Mouse (Mus musculus) midbrain, embryonic 10.5 days (tissue): ENCODE data around the gene Nup50. TPM values are rescaled to one million over a fixed set of nuclear protein-coding genes. Genes with fewer than 3 reads are reported as not detected.
"Not testable (repeated sequence)": the region's sequence is repeated elsewhere in the genome, so short reads cannot be mapped to it uniquely, and the experiment has no call there.

Experiments
- DNase-seq: peaks from one replicate; pipeline ENCODE4 v3.0.0-alpha.2; 2017; ENCODE audit warnings: low spot score
- H3K27ac ChIP-seq: fragments of 300-500 bp; sonication (generic); replicated peaks from 2 replicates; pipeline ENCODE4 v1.5.1; 2016; ENCODE audit warnings: mild to moderate bottlenecking
- H3K27me3 ChIP-seq: fragments of 300-500 bp; sonication (generic); 2 replicates; pipeline ENCODE4 v1.6.1; 2016; ENCODE audit warnings: low read depth, mild to moderate bottlenecking; ENCODE audit not compliant: poor library complexity, severe bottlenecking
- H3K36me3 ChIP-seq: fragments of 300-500 bp; sonication (generic); 2 replicates; pipeline ENCODE4 v1.6.1; 2016; ENCODE audit warnings: mild to moderate bottlenecking, moderate library complexity
- H3K4me1 ChIP-seq: fragments of 300-500 bp; sonication (generic); 2 replicates; pipeline ENCODE4 v1.6.1; 2016
- H3K4me3 ChIP-seq: fragments of 300-500 bp; sonication (generic); 2 replicates; pipeline ENCODE4 v1.5.1; 2016; ENCODE audit warnings: mild to moderate bottlenecking, moderate library complexity
- H3K9me3 ChIP-seq: fragments of 300-500 bp; sonication (generic); replicated peaks from 2 replicates; pipeline ENCODE4 v1.6.1; 2016; ENCODE audit warnings: mild to moderate bottlenecking
- WGBS: fragments of 180-500 bp; shearing (Covaris S2); methylation state at CpG from one replicate; pipeline ENCODE4 v1.1.7; 2016; 5-methylcytosine and 5-hydroxymethylcytosine counted together
- polyA plus RNA-seq: library from polyadenylated mRNA; unstranded; fragments of >200 nt; fragmentation: Nextera tagmentation; extraction: Ambion mirVana; gene quantifications from 2 replicates; pipeline ENCODE4 v1.2.1, GENCODE M21; 2016

Nup50 gene
- polyA plus RNA-seq, result 70.5 and 70.7 TPM in 2 replicates

DNA sequence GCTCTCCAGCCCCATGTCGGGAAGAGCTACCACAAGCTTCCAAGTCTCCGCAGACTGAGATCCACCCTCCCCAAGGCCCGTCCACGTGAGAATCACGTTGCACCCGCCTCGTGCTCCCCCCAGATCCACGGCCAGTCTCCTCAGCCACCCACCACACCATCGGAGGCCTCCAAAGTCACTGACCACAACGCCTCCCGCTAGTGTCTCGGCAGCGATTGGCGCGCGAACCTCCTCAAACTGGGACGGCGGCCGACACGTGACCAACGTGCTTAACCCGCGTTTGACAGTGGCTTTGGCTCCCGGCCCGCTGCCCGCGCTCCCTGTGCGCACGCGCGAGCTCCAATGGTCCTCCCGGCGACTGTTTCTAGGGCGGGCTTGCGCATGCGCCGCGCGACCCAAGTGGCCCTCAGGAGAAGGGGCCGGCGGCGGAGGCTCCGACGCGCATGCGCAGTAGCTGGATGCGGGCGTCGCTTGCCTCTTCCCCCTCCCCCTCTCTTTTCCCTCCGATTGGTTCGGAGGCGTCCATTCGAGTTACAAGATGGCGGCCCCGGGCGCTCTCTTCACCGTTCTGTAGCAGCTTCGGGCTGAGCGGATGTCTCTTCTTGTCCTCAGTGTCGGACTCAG, at the start of gene Nup50:
Nup50 (plus strand) TSS at position 528 of the 624 bp plus-strand sequence.
- H3K4me1 ChIP-seq, result peaks cover 39% of the 10 kb centered on the region
- peaks cover 37% of the 10 kb centered on the region for H3K36me3 ChIP-seq
- under 1% methylated on average over 60 of the region's 60 CpGs for WGBS
- H3K27me3 ChIP-seq, result no peaks in the 10 kb centered on the region
- H3K9me3 ChIP-seq, result no peaks in the 10 kb centered on the region
- H3K4me3 ChIP-seq, result peak within 1 kb of the TSS; percentile 97
- DNase-seq, result peak; percentile 100
- peak within 1 kb of the TSS; percentile 97 for H3K27ac ChIP-seq

DNA sequence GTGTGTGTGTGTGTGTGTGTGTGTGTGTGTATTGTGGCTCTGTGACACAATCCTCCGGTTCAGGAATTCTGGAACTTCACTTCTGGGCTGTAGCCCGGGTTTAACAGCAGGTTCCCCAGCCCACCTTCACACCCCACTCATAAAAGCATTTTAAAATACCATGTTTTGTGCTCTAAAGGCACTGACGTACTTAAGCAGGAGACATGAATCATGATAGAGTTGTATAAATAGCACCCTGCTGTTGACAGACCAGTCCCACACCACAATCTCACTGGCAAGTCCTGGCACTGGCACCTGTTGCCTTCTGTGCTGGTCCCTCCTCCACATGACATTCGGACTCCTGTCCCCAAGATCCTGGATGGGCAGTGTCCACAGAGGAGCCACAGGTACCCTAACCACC, 49.3 kb upstream of the Nup50 start:
- Histone ChIP-seq H3K27me3 (no peaks in the 10 kb centered on the region), H3K36me3 (no peaks in the 10 kb centered on the region), H3K27ac (no peak overlapping the region), H3K4me1 (no peaks in the 10 kb centered on the region), H3K4me3 (no peak overlapping the region), H3K9me3 (no peaks in the 10 kb centered on the region)
- WGBS, result 86% methylated on average over 4 of the region's 4 CpGs
- DNase-seq, result no peak

DNA sequence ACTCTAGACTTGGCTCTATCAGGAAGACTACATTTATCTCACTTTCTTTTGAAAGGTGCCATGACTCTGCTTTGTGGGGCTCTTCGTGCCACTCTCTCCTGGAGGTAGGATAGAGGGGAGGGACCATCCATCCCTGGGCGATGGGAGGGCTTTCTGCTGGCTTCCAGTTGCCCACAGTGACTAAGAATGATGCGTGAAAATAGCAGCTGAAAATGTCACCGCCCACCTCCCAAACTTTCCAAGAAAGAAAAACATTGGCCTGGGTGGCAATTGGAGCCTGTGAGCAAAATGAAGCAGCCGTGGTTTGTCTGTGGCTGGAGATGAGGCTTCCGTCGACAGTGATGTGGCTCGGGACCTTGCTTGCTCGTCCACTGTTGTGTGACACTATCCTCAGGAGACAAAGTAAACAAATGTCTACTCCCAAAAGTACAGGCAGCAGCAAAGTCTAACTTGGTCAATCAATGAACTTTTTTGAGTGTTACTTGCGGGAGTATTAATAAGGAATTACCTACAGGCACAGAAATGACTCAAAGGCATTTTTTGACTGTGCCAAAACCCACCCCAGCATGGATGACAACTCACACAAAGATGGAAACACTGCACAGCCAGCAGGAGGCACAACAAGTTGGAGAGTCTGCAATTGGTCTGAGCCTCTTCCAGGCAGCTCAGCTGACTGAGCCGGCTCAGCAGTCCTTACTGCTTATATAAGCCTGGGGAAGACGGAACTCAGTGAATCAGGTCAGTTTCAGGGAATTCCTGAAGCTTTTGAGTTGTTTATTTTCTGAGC, 46.0 kb upstream of the Nup50 start:
- 84% methylated on average over 12 of the region's 12 CpGs for WGBS
- Histone ChIP-seq H3K4me3 (no peak overlapping the region), H3K4me1 (no peaks in the 10 kb centered on the region), H3K27ac (no peak overlapping the region), H3K27me3 (no peaks in the 10 kb centered on the region), H3K9me3 (no peaks in the 10 kb centered on the region), H3K36me3 (no peaks in the 10 kb centered on the region)
- no peak for DNase-seq

DNA sequence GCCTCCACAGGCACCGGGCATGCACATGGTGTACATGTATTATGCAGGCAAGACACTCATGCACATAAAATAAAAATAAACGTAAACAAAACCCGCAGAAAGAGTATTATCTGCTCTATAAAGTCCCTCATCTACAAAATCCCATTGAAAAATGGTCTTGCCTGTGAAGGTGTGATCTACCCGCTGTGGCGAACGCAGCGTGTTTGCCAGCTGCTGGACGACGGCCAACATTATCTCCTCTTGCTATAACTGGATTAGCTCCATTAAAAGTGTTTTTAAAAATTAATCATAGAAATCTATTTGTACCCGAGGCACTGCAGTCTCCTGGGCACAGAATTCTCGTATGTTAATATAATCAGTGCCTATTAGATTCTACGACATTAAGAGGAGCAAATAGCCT, 35.1 kb upstream of the Nup50 start:
- H3K4me1 ChIP-seq, result peaks cover 24% of the 10 kb centered on the region
- no peaks in the 10 kb centered on the region for H3K9me3 ChIP-seq
- no peak for DNase-seq
- 0 out of 2 replicates have a peak, but pooled peaks cover 8% of the 10 kb centered on the region for H3K27me3 ChIP-seq
- H3K27ac ChIP-seq, result no peak overlapping the region
- no peaks in the 10 kb centered on the region for H3K36me3 ChIP-seq
- 89% methylated on average over 12 of the region's 12 CpGs for WGBS
- no peak overlapping the region for H3K4me3 ChIP-seq

DNA sequence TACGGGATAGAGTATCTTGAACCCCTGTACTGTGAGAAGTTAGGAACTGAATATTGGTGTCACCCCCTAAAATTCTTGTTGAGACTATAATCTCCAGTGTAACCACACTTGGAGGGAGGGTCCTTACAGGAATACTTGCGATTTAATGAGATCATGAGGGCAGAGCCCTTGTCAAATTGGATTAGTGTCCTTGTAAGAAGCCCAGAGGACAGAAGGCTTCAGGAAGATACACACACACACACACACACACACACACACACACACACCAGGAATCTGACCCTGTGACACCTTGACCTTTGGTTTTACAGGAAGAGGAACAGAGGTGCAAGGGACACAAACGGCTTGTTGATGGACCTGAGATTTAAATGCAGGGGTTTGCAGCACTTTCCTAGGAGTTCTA, 32.0 kb upstream of the Nup50 start:
- Histone ChIP-seq H3K27me3 (peaks cover 12% of the 10 kb centered on the region; the same call in 1 of the 2 replicates), H3K4me1 (peaks cover 24% of the 10 kb centered on the region), H3K9me3 (peaks cover 8% of the 10 kb centered on the region; the same call in 1 of the 2 replicates), H3K27ac (no peak overlapping the region), H3K36me3 (no peaks in the 10 kb centered on the region), H3K4me3 (no peak overlapping the region)
- WGBS, result 49% methylated on average over 3 of the region's 3 CpGs
- no peak for DNase-seq

DNA sequence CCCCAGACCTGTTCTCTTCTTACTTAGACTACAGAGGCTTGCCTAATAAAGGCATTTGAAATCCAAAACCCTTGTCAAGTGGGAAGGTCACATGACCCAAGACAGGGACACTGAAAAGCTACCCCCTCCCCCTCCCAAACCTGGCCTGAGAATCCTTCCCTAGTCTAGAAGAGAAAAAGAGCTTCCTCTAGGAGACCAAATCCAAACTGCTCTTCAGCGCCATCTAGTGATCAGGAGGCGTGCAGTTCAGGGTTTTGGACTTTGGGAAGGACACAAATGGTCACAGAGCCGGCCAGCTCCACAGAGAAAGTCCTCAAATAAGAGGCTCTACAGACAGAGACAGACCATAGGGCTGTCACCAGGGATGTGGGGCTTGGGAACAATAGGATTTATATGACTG, 31.6 kb upstream of the Nup50 start:
- peaks cover 24% of the 10 kb centered on the region for H3K4me1 ChIP-seq
- WGBS, result 6% methylated on average over 3 of the region's 3 CpGs
- no peak overlapping the region for H3K4me3 ChIP-seq
- H3K27me3 ChIP-seq, result peaks cover 17% of the 10 kb centered on the region; the same call in 1 of the 2 replicates
- H3K36me3 ChIP-seq, result no peaks in the 10 kb centered on the region
- peak; percentile 71 for DNase-seq
- peaks cover 8% of the 10 kb centered on the region; the same call in 1 of the 2 replicates for H3K9me3 ChIP-seq
- no peak overlapping the region for H3K27ac ChIP-seq

DNA sequence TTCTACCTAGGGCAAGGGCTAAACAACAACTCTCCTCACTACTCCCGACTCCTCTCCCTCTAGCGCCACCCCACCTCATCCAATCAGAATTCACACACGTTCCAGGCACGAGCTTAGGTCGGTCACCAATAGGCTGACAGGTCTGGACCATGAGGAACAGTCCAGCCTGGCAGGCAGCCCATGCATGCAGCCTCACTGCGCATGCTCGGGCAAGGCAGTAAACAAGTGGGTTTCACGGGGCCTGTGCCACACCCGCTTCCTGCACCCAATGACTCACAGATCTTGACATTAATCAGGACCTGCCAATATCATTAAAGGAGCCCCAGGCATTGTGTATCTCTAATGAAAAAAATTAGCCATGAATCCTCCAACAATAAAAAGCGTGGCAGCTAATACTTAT, 27.0 kb upstream of the Nup50 start:
- 80% methylated on average over 10 of the region's 10 CpGs for WGBS
- not testable (repeated sequence) for H3K4me3 ChIP-seq, DNase-seq, H3K9me3 ChIP-seq, H3K27ac ChIP-seq, H3K4me1 ChIP-seq, H3K36me3 ChIP-seq
- H3K27me3 ChIP-seq, result peaks cover 52% of the 10 kb centered on the region

DNA sequence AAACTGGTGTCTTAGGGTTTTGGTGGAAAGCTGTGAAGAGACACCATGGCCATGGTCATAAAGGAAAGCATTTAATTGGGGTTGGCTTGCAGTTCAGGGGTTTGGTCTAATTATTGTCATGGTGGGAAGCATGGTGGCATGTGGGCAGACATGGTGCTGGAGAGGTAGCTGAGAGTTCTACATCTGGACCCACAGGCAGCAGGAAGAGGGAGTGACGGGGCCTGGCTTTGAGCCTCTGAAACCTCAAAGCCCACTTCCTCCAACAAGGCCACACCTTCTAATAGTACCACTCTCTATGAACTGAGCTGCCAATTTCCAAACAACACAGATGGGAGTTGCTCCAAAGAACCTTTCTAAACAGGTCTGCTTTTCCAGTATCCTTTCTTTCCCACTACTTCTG, 26.5 kb upstream of the Nup50 start:
- Histone ChIP-seq H3K27ac (no peak overlapping the region), H3K27me3 (peaks cover 56% of the 10 kb centered on the region), H3K36me3 (no peaks in the 10 kb centered on the region), H3K9me3 (peaks cover 8% of the 10 kb centered on the region; the same call in 1 of the 2 replicates), H3K4me1 (peaks cover 3% of the 10 kb centered on the region; the same call in 1 of the 2 replicates), H3K4me3 (no peak overlapping the region)
- no peak for DNase-seq
- WGBS, result 79% methylated on average over 1 of the region's 1 CpGs

DNA sequence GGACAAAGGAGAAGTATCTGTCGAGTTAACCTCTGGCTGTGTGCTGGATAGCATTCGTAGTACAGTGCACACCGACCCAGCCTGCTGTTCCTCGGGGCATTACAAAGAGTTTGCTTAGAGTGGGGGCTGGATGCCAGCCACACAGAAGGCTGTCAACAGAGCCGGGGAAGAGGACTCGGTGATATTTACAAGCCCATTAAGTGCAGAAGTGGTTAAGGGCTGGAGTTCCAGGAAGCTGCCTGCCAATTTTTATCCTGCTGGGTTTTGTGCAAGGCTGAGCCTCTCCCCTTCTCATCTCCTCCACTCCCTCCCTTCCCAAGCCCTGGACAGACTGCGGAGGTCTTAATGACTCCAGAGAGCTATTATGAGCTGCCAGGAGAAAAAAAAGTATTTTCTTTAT, 25.1 kb upstream of the Nup50 start:
- Histone ChIP-seq H3K4me1 (no peaks in the 10 kb centered on the region), H3K36me3 (no peaks in the 10 kb centered on the region), H3K27ac (no peak overlapping the region), H3K9me3 (peaks cover 8% of the 10 kb centered on the region; the same call in 1 of the 2 replicates), H3K27me3 (peaks cover 69% of the 10 kb centered on the region), H3K4me3 (no peak overlapping the region)
- WGBS, result 72% methylated on average over 7 of the region's 7 CpGs
- no peak for DNase-seq

DNA sequence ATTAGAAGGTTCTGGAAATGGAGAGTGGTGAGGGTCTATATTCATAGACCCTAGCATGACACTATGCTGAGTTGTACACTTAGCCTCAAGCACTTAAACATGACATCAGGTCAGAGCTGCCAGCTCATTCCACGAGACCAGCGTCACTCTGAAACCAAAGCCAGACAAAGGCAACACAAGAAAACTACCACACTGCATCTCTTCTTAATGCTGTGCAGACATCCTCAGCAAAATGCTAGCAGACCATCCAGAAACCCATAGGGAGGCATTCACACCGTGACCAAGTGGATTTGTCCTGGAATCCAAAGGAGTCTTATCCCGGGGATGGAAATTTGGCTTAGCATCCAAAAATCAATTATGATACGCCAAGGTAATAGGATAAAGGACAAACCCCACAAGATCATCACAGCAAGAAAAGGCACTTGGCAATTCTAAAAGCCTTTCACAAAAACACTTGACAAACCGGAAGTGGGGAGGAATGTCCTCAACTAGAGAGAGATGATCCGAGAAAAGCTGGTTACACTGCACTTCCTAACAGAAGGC, 19.3 kb upstream of the Nup50 start:
- 57% methylated on average over 7 of the region's 7 CpGs for WGBS
- Histone ChIP-seq H3K9me3 (no peaks in the 10 kb centered on the region), H3K27ac (no peak overlapping the region), H3K36me3 (no peaks in the 10 kb centered on the region), H3K4me3 (no peak overlapping the region), H3K4me1 (peaks cover 13% of the 10 kb centered on the region), H3K27me3 (peaks cover 78% of the 10 kb centered on the region)
- DNase-seq, result peak; percentile 27

DNA sequence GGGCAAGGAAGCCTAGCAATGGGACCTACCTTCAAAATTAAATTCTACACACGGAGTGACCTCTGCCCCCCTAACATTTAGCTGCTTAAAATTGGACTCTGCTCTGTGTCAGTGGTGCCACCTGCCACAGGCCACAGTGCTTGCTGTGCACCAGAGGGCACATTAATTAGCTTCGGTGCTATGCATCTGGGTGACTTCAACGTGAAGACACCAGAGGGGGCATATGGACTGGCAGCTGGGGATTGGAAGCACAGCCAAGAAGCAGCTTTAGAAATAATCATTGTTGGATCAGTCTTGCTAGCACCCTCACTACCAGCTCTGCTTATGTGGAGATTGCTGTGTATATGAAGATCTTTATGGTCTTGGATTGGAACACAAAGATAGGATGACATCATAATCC, 10.0 kb upstream of the Nup50 start:
- 87% methylated on average over 3 of the region's 3 CpGs for WGBS
- Histone ChIP-seq H3K4me1 (no peaks in the 10 kb centered on the region), H3K36me3 (peaks cover 20% of the 10 kb centered on the region), H3K27me3 (peaks cover 5% of the 10 kb centered on the region; the same call in 1 of the 2 replicates), H3K4me3 (no peak overlapping the region), H3K27ac (no peak overlapping the region), H3K9me3 (peaks cover 14% of the 10 kb centered on the region)
- DNase-seq, result no peak

DNA sequence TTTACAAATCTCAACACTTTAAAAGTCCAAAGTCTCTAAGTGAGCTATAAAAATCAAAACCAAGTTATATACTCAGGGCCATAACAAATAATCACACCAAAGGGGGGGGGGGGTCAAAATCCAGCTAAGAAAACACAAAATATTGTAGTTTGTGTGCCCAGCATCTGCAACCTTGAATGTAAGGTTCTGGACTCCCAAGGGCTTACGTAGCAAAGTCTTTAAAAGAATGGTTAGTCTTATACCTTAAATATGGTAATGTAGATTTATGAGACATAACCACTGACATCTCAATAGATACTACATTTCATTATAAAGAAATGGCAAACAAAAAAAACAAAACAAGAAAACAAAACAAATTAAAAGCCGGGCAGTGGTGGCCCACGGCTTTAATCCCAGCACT, 3.3 kb upstream of the Nup50 start, which contains the start of gene Gm29666:
Gm29666 (minus strand) TSS at position 101 of the 400 bp plus-strand sequence.
- no peak for DNase-seq
- Histone ChIP-seq H3K27me3 (no peaks in the 10 kb centered on the region), H3K36me3 (peaks cover 13% of the 10 kb centered on the region), H3K27ac (no peak within 1 kb of the TSS), H3K4me1 (peaks cover 27% of the 10 kb centered on the region), H3K4me3 (no peak within 1 kb of the TSS), H3K9me3 (no peaks in the 10 kb centered on the region)
- 94% methylated on average over 3 of the region's 3 CpGs for WGBS
